Mouse (Mus musculus) lung, postnatal 0 days (tissue): ENCODE results near the gene March10. TPM values are rescaled to one million over a fixed set of nuclear protein-coding genes. Genes with fewer than 3 reads are reported as not detected.
A peak's percentile ranks its signal among the peaks of the same experiment; 100 is the strongest.

Experiments used
- ATAC-seq: fragments of 200-750 bp; cut with Nextera tagmentation; 2 replicates; pipeline ENCODE4 v1.8.0; 2017; ENCODE audit warnings: moderate library complexity
- DNase-seq: peaks from one replicate; pipeline ENCODE4 v3.0.0-alpha.2; 2016; ENCODE audit warnings: low spot score
- H3K27ac ChIP-seq: fragments of 300-500 bp; sonication (generic); 2 replicates; pipeline ENCODE4 v1.5.1; 2014; ENCODE audit warnings: antibody characterized with exemption, mild to moderate bottlenecking, low read length, mixed read lengths
- H3K27me3 ChIP-seq: fragments of 300-500 bp; sonication (generic); replicated peaks from 2 replicates; pipeline ENCODE4 v1.6.1; 2014; ENCODE audit warnings: low read length, mixed read lengths; ENCODE audit not compliant: insufficient read depth
- H3K36me3 ChIP-seq: fragments of 300-500 bp; sonication (generic); 2 replicates; pipeline ENCODE4 v1.6.1; 2014; ENCODE audit warnings: low read length, mixed read lengths; ENCODE audit not compliant: insufficient read depth
- H3K4me1 ChIP-seq: fragments of 300-500 bp; sonication (generic); 2 replicates; pipeline ENCODE4 v1.6.1; 2014; ENCODE audit warnings: antibody characterized with exemption, low read depth, low read length, mixed read lengths; ENCODE audit not compliant: insufficient read depth
- H3K4me2 ChIP-seq: fragments of 300-500 bp; sonication (generic); replicated peaks from 2 replicates; pipeline ENCODE4 v1.6.1; 2014; ENCODE audit warnings: low read depth, mild to moderate bottlenecking, low read length, moderate library complexity, mixed read lengths
- H3K4me3 ChIP-seq: fragments of 300-500 bp; sonication (generic); 2 replicates; pipeline ENCODE4 v1.5.1; 2014; ENCODE audit warnings: low read depth, low read length
- H3K9ac ChIP-seq: fragments of 300-500 bp; sonication (generic); replicated peaks from 2 replicates; pipeline ENCODE4 v1.6.1; 2014; ENCODE audit warnings: low read depth, mild to moderate bottlenecking
- H3K9me3 ChIP-seq: fragments of 300-500 bp; sonication (generic); 2 replicates; pipeline ENCODE4 v1.6.1; 2016; ENCODE audit warnings: low read length, mixed read lengths
- CTCF ChIP-seq: IDR thresholded peaks from 2 replicates; pipeline ENCODE4 v1.5.1; 2016; ENCODE audit warnings: antibody characterized with exemption, mild to moderate bottlenecking
- EP300 ChIP-seq: IDR thresholded peaks from 2 replicates; pipeline ENCODE4 v1.6.1; 2016; ENCODE audit warnings: antibody characterized with exemption, mild to moderate bottlenecking, control low read depth
- WGBS: fragments of 180-500 bp; shearing (Covaris S2); extraction: QIAGEN DNeasy Blood & Tissue Kit; methylation state at CpG from one replicate; pipeline ENCODE4 v1.1.7; 2014; 5-methylcytosine and 5-hydroxymethylcytosine counted together
- polyA plus RNA-seq: library from polyadenylated mRNA; unstranded; fragments of >200 nt; fragmentation: Nextera tagmentation; extraction: Ambion mirVana; gene quantifications from 2 replicates; pipeline ENCODE4 v1.2.1, GENCODE M21; 2015

Gene March10
- polyA plus RNA-seq, 1 experiment from 2014 or later = 0.27 TPM

DNA sequence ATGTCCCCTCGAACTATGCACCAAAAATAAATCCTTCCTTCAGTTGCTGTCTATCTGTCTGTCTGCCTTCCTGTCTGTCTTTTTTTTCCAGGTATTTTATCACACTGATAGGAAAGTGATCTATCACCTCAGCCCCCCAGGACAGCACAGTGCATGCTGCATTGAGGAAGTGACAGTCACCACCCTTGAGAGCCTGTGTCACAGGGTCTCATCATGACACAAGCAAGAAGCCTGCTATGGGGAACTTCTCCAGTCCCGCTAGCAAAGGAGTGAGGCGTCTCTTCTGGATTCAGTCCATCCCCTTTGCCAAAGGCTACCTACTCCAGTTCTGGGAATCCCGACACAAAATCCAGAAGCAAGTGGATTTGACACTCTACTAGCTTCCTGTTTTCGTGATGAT, 87.7 kb downstream of the March10 start:
- Histone ChIP-seq H3K4me2 (no peak overlapping the region), H3K27me3 (no peaks in the 10 kb centered on the region), H3K9me3 (no peaks in the 10 kb centered on the region), H3K4me3 (no peak overlapping the region), H3K27ac (no peak overlapping the region), H3K36me3 (no peaks in the 10 kb centered on the region), H3K9ac (no peak overlapping the region), H3K4me1 (no peaks in the 10 kb centered on the region)
- no peak for ATAC-seq
- no peak for DNase-seq
- WGBS = 73% methylated on average over 5 of the region's 5 CpGs
- no peak for TF ChIP-seq CTCF
- TF ChIP-seq EP300 = no peak

DNA sequence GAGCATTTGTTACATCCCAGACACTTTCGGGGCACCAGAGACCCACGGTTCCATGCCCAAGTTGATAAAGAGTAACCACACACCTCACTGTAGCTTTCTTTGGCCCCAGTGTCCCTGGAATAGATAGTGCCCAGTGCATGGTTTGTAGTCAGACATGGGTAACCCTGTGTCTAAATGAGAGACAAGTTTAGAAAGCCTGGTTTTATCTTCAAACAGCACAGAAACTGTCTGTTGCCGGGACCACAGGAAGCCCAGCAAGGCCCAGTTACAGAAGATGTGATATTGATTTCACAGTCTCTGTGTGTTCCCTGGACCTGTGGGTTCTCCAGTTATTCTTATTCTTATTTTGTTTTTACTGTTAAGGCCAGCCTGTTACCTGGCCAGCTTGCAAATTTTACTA, 89.4 kb downstream of the March10 start:
- no peak overlapping the region for H3K9ac ChIP-seq
- 77% methylated on average over 3 of the region's 3 CpGs for WGBS
- no peak for DNase-seq
- no peaks in the 10 kb centered on the region for H3K36me3 ChIP-seq
- H3K27me3 ChIP-seq = no peaks in the 10 kb centered on the region
- no peaks in the 10 kb centered on the region for H3K9me3 ChIP-seq
- no peaks in the 10 kb centered on the region for H3K4me1 ChIP-seq
- ATAC-seq = no peak
- no peak overlapping the region for H3K4me2 ChIP-seq
- no peak overlapping the region for H3K4me3 ChIP-seq
- TF ChIP-seq EP300 (no peak), CTCF (no peak)
- H3K27ac ChIP-seq = no peak overlapping the region

DNA sequence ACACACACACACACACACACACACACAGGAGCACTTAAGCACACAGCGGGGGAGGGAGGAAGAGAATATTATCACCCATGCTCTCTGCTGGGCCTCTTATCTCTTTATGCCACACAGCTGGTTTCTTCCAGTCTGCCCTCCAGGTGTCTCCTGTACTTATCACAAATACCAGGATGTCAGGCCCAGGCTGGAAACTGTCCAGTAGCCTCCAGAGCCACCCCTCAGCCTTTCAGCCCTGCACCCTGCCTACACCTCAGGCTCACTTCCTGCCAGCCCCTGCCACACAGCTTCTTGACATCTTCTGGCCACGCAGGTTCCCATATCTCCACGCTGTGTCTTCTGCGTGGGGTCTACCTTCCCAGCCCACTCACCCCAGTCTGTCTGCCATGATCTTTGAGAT, 90.5 kb downstream of the March10 start:
- H3K4me1 ChIP-seq = no peaks in the 10 kb centered on the region
- H3K4me2 ChIP-seq = no peak overlapping the region
- WGBS = 56% methylated on average over 3 of the region's 4 CpGs
- no peak for DNase-seq
- TF ChIP-seq CTCF = no peak
- no peak for TF ChIP-seq EP300
- H3K27ac ChIP-seq = no peak overlapping the region
- H3K9me3 ChIP-seq = no peaks in the 10 kb centered on the region
- H3K9ac ChIP-seq = no peak overlapping the region
- no peak overlapping the region for H3K4me3 ChIP-seq
- H3K27me3 ChIP-seq = no peaks in the 10 kb centered on the region
- H3K36me3 ChIP-seq = no peaks in the 10 kb centered on the region
- ATAC-seq = no peak

- Histone ChIP-seq H3K9me3 (no peaks in the 10 kb centered on the region), H3K27me3 (no peaks in the 10 kb centered on the region), H3K9ac (no peak overlapping the region), H3K36me3 (no peaks in the 10 kb centered on the region), H3K4me1 (no peaks in the 10 kb centered on the region), H3K4me2 (no peak overlapping the region), H3K4me3 (no peak overlapping the region), H3K27ac (no peak overlapping the region)
- TF ChIP-seq EP300 (no peak), CTCF (no peak)
- DNase-seq (no peak), ATAC-seq (no peak)
- WGBS = 79% methylated on average over 3 of the region's 3 CpGs
These were observed 90.9 kb downstream of the March10 start for GRCm38 (mm10) chr11:105365611-105366010.

- DNase-seq (no peak), ATAC-seq (no peak)
- no peaks in the 10 kb centered on the region for H3K36me3 ChIP-seq
- H3K27ac ChIP-seq = no peak overlapping the region
- TF ChIP-seq CTCF (no peak), EP300 (no peak)
- WGBS = 20% methylated on average over 12 of the region's 12 CpGs
- H3K4me1 ChIP-seq = no peaks in the 10 kb centered on the region
- peak overlapping the region; percentile 12; the same call in 1 of the 2 replicates for H3K4me3 ChIP-seq
- peak overlapping the region; percentile 76 for H3K4me2 ChIP-seq
- no peaks in the 10 kb centered on the region for H3K27me3 ChIP-seq
- no peak overlapping the region for H3K9ac ChIP-seq
- H3K9me3 ChIP-seq = no peaks in the 10 kb centered on the region
These were observed 92.0 kb downstream of the March10 start for GRCm38 (mm10) chr11:105364386-105365065.

GRCm38 (mm10) chr11:105363598-105364385, 92.7 kb downstream of the March10 start:
- 35% methylated on average over 12 of the region's 12 CpGs for WGBS
- H3K9me3 ChIP-seq = no peaks in the 10 kb centered on the region
- TF ChIP-seq CTCF = no peak
- TF ChIP-seq EP300 = no peak
- DNase-seq (no peak), ATAC-seq (peak; percentile 43)
- peak overlapping the region; percentile 50; the same call in 1 of the 2 replicates for H3K4me3 ChIP-seq
- H3K9ac ChIP-seq = no peak overlapping the region
- H3K27ac ChIP-seq = no peak overlapping the region
- H3K4me1 ChIP-seq = no peaks in the 10 kb centered on the region
- H3K36me3 ChIP-seq = no peaks in the 10 kb centered on the region
- H3K27me3 ChIP-seq = no peaks in the 10 kb centered on the region
- H3K4me2 ChIP-seq = peak overlapping the region; percentile 76
